Mouse (Mus musculus) liver, adult 2 months (tissue): Measurements from ENCODE around the gene Srsf2.

ENCODE experiments used
- CTCF ChIP-seq: fragments of 200-500 bp; IDR thresholded peaks from 2 replicates; pipeline ENCODE4 v1.5.1; 2011; ENCODE audit warnings: low read depth, low read length, control low read depth
- POLR2A ChIP-seq: fragments of 200-500 bp; IDR thresholded peaks from 2 replicates; pipeline ENCODE4 v1.6.1; 2011; ENCODE audit warnings: low read length, control low read depth; ENCODE audit not compliant: insufficient read depth; ENCODE audit errors: extremely low read depth

GRCm38 (mm10) chr11:116809520-116809919 lies 43.4 kb downstream of the Srsf2 start:
- TF ChIP-seq CTCF, result no peak
- no peak for TF ChIP-seq POLR2A
